Mouse (Mus musculus): ENCODE measurements around the gene Tbca. TPM values are rescaled to one million over a fixed set of nuclear protein-coding genes. Genes with fewer than 3 reads are reported as not detected.

Tbca gene
- polyA plus RNA-seq, 2 experiments from 2014 or later: 212 to 304 TPM

DNA sequence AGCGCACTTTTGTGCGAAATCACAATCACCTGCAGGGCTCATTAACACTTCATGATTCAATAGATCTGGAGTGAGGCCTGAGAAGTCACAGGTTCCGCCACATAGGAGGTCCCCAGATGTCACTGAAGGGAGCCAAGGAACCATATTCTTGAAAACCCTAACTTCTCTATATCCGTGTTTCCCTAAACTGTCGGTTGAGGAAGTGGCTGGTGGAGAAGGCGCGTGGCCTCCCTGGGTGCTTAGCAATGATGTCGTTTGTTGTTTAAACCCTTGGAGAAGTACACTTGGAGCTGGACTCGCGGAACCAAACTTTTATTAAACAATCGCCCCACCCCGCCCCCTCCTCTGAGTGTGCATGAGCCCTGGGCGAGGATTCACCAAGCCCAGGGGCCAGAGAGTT, 60.6 kb downstream of the Tbca start:
- no peak for ATAC-seq

DNA sequence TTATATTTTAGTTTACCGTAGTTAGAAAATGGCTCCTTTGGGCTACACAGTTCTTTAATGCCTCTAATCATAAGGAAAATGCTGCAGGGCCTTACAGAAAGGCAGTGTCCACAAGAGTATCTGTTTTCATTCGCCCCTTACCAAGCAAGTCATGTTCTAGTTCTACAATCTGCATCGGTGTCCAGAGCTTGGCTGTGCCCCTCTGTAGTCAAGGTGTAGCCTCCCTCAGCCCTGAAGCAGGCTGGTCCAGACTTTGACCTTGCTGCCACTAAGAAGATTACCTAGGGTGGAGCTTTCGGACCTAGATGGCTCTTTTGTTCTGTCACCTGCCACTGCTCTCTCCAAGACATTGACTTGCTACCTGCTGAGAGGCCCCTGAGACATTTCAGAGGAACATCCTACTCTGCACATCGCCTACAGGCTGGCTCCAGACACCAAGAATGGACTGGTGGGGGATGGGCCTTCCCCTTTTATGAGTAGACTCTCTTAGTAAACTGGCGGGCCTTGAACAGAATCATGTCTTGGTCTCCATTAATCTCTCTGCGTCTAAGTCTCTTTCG, 69.4 kb downstream of the Tbca start:
- no peak for ATAC-seq

GRCm38 (mm10) chr13:94859256-94859655, 70.5 kb downstream of the Tbca start:
- no peak for ATAC-seq

GRCm38 (mm10) chr13:94862491-94863230, 74.0 kb downstream of the Tbca start:
- no peak for ATAC-seq

DNA sequence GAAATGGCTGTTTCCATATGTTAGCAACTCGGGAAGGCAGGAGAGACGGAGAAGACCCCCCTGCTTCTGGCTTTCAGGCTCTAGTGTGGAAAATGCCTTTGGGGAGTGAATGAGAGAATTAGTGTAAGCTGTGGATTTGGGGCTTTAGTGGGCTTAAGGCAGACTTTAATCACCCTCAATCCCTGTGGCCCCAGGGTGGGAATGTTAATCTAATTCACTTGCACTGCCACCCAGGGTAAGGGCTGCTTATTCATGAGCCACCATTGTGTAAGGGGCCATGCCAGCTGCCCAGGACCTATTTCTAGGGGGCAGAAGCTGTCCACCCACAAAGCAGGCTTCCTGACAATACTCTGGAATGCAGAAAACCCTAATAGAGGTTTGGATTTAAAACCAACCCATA, 78.2 kb downstream of the Tbca start:
- no peak for ATAC-seq

GRCm38 (mm10) chr13:94867772-94868171, 79.1 kb downstream of the Tbca start:
- no peak for ATAC-seq

- ATAC-seq: peak; percentile 57
Measured at GRCm38 (mm10) chr13:94868478-94868950, 79.8 kb downstream of the Tbca start.

DNA sequence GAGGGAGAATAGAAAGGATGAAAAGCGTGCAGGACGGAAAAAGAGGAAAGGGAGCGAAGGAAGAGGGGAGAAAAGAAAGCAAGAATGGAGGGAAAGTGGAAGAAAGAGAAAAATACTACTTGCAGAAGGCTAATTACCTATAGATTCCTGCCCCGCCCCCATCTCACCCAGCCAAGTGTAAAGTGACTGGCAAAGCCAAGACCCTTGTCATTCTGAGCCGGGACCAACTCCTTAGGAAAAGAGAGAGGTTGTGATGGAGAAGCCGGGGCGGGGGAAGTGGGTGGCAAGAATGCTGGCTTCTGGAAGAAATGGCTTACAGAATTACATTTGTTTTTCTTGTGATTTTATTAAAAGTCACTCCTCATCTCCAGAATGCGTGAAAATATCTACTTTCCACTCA, 80.8 kb downstream of the Tbca start:
- no peak for ATAC-seq

DNA sequence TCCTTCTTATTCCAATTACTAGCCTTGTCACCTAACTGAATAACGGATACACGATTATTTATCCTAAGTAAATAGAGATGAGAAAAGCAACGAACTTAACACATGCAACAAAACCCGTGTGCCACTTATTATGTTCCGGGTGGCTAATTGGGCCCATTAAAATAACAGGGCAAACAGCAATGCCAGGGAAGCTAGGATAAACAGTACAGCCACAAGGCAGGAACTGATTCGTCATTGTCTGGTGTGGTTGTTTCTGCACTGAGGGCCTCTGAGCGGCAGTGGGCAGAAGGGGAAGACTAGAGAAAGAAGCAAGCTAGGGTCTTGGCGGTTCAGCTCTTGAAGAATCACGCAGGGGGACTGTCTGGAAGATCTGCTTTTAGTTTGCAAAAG, 81.4 kb downstream of the Tbca start:
- no peak for ATAC-seq

DNA sequence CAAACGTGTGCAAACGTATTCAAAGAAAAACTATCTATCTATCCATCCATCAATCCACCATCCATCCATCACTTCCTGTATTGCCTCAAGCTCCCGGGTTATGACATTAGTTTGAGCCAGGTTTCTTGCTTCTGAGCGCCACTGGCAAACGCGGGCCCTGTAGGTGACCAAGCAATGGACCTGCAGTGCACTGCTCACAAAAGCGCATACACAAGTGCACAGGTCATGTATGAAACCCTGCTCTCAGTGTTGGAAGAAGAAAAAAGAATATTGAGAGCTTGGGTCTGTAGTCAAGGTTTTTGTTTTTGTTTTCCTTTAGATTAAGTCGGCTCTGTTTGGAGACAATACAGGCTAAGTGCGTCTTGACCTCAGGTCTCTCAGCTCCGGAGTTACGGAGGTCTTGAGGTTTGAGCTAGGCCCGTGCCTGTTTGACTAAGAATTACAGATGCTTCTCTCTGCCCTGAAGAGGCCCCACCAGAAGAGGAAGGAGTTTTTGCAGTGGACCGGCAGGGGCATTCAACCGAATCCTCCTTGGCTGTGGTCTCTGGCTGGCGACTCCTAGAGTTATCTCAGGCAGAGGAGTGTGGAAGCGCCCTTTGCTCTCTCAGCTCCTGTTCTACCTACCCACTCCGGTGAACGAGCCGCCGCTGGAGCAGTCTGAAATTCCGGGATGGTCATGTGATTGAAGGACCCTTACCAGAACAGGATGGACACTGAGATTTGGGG, 81.9 kb downstream of the Tbca start:
- ATAC-seq: no peak

- no peak for ATAC-seq
Measured at GRCm38 (mm10) chr13:94871806-94872320, 83.2 kb downstream of the Tbca start.

- no peak for ATAC-seq
Measured at GRCm38 (mm10) chr13:94872439-94872838, 83.7 kb downstream of the Tbca start.

DNA sequence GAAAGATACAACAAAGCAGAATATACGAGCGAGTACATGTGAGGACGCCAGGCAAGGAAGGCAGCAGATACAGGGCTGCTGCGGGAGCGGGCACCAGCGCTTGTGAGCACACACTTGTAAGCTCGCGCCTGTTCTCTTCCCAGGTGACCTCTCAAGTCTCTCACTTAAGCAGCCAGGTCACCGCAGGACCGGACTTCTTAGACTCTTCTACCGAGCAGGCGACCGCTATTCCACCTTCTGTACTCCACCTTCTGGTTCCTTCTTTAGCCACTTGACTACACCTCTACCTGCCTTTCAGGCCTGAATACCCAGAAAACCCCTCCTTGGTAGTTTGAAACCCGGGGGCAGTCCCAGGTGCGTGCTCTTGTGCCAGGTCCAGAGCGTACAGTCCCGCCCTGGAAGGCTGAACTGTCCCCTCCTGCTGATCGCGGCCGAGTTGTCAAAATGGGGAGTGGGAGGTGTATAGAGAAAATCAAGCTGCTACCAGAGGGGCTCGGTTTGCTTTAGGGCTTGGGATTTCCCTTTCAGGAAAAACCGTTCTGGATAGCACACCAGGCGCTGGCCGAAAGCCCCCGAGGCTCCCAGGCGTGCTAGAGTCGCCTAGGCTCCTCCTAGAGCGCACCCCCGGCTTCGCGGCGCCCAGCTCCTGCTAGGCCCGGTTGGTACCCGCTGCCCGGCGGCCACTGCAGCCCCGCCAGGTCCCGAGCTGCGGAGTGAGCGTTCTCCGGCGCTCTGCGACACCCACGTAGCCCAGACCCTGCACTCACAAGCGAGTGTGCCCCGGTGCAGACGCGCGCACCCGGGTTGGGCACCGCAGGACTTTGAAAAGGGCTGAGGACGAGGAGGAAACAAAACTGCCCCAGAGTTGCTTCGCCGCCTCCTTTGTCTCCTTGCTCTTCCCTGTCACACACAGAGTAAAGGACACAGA, 84.7 kb downstream of the Tbca start:
- ATAC-seq: no peak

GRCm38 (mm10) chr13:94874039-94874425, 85.3 kb downstream of the Tbca start:
- ATAC-seq: no peak

DNA sequence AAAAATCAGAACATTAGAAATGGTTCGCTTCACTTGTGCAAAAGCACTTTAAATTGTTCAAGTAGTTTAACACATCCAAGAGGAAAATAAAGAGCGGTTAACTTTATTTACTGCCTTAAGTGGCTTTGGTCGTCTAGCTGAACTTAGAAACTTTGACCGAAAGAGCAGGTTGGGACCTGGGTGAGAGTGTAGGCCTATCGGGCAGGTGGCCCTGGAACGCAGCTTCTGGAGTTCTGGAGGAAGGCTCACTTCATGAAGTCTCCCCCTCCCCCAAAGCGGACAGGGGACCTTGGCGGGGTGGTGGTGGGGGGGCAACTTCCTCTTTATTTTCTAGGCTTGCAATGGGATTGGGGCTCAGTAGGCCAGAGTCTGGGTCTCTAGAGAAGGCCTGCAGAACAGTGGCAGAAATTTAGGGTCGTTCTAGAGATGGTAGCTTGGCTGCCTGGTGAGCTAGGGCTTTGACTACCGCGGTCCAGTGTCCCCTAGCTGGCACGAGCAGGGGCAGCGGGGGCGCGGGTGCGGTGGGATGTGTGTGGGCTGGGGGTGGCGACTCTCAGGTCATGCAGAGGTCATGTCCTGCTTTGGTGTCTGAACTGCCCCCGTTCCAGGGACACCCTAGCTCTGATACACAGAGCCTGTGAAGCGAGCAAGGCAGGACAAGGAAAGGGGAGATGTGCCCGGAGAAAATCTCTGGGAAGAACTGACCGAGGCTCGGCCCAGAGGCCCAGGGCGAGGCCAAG, 86.1 kb downstream of the Tbca start:
- ATAC-seq: no peak

DNA sequence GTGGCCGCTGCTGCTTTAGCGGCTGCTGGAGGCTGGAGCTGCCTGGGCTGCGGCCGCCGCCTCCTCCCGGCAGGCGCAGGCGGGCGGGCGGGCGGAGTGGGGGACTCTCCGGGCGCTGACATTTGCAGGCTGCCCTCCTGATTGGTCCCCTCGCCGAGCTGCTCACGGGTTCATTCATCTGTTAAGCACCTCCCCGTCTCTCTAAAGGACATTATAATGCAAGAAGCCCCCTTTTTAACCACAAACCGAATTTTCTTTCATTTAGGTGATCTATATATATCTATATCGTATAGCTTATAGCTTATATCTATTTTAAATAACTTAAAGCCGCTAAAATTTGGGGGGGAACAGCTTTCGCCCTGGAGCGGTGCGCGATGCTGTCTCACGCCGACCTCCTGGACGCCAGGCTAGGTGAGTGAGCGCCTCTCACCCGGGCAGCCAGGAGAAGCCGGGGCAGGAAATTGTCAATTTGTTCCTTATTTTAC, 86.7 kb downstream of the Tbca start, which contains the start of gene Otp:
Gene Otp (plus strand): TSS at position 207 of the 485 bp plus-strand sequence.
- peak; percentile 23 for ATAC-seq

DNA sequence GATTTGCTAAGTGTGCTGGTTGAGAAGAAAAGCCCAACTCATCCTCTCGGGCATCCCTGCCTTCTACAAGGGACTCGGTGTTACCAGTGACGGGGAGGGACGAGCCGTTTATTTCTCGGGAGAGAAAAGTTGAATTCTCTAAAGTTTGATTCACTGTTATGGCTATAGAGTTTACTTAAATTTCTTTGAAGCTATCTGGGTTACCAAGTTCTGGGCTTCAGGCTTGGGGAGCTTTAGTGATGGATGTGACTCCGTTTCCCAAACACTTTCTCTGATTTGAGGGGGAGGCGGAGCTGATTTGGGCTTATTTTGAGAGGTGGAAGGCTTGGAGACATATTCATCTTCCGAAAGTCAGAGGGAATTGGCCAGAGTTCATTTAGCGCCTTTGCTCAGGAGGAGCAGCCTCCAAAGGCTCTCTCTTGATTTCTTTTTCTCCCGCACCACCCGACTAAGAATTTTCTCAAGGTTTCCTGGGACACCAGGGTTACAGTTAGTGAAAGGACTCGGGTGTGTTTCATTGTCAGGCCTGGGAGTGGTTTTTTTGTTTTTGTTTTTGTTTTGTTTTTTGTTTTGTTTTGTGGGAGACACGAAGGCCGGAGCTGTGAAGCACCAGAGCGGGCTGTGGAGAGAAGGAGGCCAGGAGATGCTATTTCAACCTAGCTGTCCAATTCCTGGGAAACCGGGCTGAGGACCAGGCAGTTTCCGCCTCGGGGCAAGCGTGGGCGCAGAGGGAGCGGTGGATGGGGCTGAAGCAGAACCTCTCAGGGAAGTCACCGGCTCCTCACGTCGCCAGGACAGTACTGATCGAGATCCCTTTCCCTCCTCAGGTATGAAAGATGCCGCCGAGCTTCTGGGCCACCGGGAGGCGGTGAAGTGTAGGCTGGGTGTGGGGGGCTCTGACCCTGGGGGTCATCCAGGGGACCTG, 87.8 kb downstream of the Tbca start:
- no peak for ATAC-seq

- ATAC-seq: no peak
Measured at GRCm38 (mm10) chr13:94877211-94877590, 88.5 kb downstream of the Tbca start.

- no peak for ATAC-seq
Measured at GRCm38 (mm10) chr13:94877991-94878745, 89.5 kb downstream of the Tbca start.

GRCm38 (mm10) chr13:94881201-94881600, 92.5 kb downstream of the Tbca start:
- ATAC-seq: no peak
